Mouse (Mus musculus): ENCODE measurements around the gene Cavin3. TPM values are rescaled to one million over a fixed set of nuclear protein-coding genes. Genes with fewer than 3 reads are reported as not detected.

The Cavin3 gene
- polyA plus RNA-seq, 1 experiment from 2014 or later: 34.3 TPM

DNA sequence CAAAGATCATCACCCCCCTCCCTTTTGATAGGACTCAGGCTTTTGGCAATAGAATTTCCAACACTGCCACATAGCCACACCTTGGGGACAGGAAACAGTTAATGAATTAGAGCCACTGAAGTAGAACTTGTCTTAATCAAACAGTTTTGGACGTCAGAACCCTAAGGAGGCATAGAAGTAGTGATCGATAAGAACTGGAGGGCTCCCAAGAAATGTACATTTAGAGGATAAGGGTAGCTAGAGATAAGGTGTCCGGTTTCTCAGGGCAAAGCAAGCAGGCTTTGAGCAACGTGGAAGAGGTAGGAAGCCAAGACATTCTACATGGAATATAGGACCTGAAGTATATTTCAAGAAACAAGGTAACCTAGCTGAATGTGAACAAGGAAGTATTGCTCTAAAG lies 40.7 kb downstream of the Cavin3 start:
- ATAC-seq (ENCODE audit: low FRiP score): no peak
- no peaks in the 10 kb centered on the region for H3K4me1 ChIP-seq (replicated peaks; ENCODE audit: control insufficient read depth, insufficient read depth, low read length)
- 69% methylated on average over 4 of the region's 4 CpGs for WGBS

DNA sequence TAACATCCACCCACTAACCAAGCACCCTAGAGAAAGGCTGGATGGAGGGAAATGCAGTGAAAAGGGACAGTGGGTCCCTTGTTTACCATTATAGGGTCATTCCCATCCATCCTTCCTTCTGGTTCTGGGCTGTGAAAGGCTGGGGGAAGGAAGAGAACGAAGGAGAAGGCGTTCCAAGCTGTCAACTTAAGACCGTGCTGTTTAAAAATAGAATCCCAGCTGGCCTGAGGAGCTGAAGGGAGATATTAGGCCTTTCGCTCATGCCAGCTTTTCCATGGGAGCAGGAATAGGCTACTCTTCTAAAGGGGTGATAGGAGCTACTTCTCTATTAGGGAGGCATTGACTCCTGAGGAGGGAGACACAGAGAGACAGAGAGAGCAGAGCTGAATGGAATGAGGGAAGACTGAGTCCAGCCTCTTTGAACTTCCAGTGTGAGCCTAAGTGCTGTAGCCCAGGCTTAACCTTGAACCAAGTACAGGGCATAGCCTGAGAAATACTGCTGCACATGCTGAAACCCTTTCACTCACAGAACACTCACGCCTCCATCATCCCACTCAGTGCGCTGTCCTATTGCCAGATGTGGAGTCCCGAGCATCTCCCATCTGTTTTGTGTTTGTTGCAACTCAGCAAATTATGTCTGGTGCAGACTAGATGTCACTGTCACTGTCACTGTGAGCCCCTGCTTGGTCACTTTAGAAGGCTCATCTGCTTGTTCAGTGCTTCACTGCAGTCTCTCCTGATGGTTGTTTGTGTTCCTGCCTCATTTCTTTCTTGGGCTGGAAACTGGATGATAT lies 43.9 kb downstream of the Cavin3 start:
- H3K4me2 ChIP-seq (replicated peaks; ENCODE audit: low read depth, low read length): no peak overlapping the region

More for the DNA sequence above, 40.7 kb downstream of the Cavin3 start:
- H3K9ac ChIP-seq (ENCODE audit: low read depth, low read length): no peak overlapping the region
- no peak overlapping the region for H3K4me3 ChIP-seq (ENCODE audit: low read depth, low read length)
- H3K4me2 ChIP-seq (replicated peaks; ENCODE audit: low read depth, low read length): no peak overlapping the region
- no peaks in the 10 kb centered on the region for H3K36me3 ChIP-seq (ENCODE audit: control insufficient read depth, insufficient read depth, low read length)
- no peak for DNase-seq (ENCODE audit: low spot score)
- no peak overlapping the region for H3K27ac ChIP-seq (ENCODE audit: low read depth, low read length)
- H3K9me3 ChIP-seq (ENCODE audit: control insufficient read depth, low read length): no peaks in the 10 kb centered on the region
- no peaks in the 10 kb centered on the region for H3K27me3 ChIP-seq (ENCODE audit: control insufficient read depth, insufficient read depth, low read length)

DNA sequence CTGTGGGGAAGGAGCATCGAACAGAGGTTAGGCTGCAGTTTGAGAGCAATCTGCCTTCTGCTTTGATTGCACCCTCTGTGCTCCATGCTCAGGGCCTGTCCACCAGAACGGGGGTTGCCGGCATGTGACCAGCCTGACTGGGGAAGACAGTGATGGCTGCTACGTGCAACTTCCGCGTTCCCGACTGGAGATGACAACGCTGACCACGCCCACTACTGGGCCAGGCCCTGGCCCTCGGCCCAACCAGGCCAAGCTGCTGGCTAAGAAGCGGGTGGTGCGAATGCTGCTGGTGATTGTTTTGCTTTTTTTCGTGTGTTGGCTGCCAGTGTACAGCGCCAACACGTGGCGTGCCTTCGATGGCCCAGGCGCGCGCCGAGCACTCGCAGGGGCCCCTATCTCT lies 47.3 kb downstream of the Cavin3 start:
- Histone ChIP-seq H3K4me3 (ENCODE audit: low read depth, low read length) (no peak overlapping the region), H3K27ac (ENCODE audit: low read depth, low read length) (no peak overlapping the region), H3K4me2 (replicated peaks; ENCODE audit: low read depth, low read length) (no peak overlapping the region), H3K9ac (ENCODE audit: low read depth, low read length) (no peak overlapping the region), H3K4me1 (replicated peaks; ENCODE audit: control insufficient read depth, insufficient read depth, low read length) (no peaks in the 10 kb centered on the region), H3K9me3 (ENCODE audit: control insufficient read depth, low read length) (no peaks in the 10 kb centered on the region), H3K27me3 (ENCODE audit: control insufficient read depth, insufficient read depth, low read length) (no peaks in the 10 kb centered on the region), H3K36me3 (ENCODE audit: control insufficient read depth, insufficient read depth, low read length) (no peaks in the 10 kb centered on the region)
- no peak for DNase-seq (ENCODE audit: low spot score)
- no peak for ATAC-seq (ENCODE audit: low FRiP score)
- 80% methylated on average over 22 of the region's 22 CpGs for WGBS

More for the DNA sequence above, 43.9 kb downstream of the Cavin3 start:
- Histone ChIP-seq H3K9ac (ENCODE audit: low read depth, low read length) (no peak overlapping the region), H3K4me1 (replicated peaks; ENCODE audit: control insufficient read depth, insufficient read depth, low read length) (no peaks in the 10 kb centered on the region), H3K9me3 (ENCODE audit: control insufficient read depth, low read length) (no peaks in the 10 kb centered on the region), H3K36me3 (ENCODE audit: control insufficient read depth, insufficient read depth, low read length) (no peaks in the 10 kb centered on the region), H3K4me3 (ENCODE audit: low read depth, low read length) (no peak overlapping the region), H3K27ac (ENCODE audit: low read depth, low read length) (no peak overlapping the region), H3K27me3 (ENCODE audit: control insufficient read depth, insufficient read depth, low read length) (no peaks in the 10 kb centered on the region)
- DNase-seq (ENCODE audit: low spot score): no peak
- whole genome bisulfite sequencing: 82% methylated on average over 7 of the region's 7 CpGs
- ATAC-seq (ENCODE audit: low FRiP score): no peak

DNA sequence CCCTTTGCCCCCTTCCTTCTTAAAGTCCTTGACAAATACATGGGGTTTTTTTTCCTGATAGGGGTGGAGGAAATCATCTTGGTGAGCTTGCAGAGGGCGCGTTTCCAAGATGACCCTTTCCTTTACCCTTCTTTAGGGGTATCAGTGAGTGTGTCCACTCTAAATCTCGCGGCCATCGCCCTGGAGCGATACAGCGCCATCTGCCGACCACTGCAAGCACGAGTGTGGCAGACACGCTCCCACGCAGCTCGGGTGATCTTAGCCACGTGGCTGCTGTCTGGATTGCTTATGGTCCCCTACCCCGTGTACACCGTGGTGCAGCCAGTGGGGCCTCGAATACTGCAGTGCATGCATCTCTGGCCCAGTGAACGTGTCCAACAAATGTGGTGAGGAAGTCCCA lies 48.2 kb downstream of the Cavin3 start:
- H3K36me3 ChIP-seq (ENCODE audit: control insufficient read depth, insufficient read depth, low read length): no peaks in the 10 kb centered on the region
- DNase-seq (ENCODE audit: low spot score) (no peak), ATAC-seq (ENCODE audit: low FRiP score) (no peak)
- H3K9ac ChIP-seq (ENCODE audit: low read depth, low read length): no peak overlapping the region
- H3K4me2 ChIP-seq (replicated peaks; ENCODE audit: low read depth, low read length): no peak overlapping the region
- no peaks in the 10 kb centered on the region for H3K27me3 ChIP-seq (ENCODE audit: control insufficient read depth, insufficient read depth, low read length)
- H3K9me3 ChIP-seq (ENCODE audit: control insufficient read depth, low read length): no peaks in the 10 kb centered on the region
- no peak overlapping the region for H3K4me3 ChIP-seq (ENCODE audit: low read depth, low read length)
- H3K4me1 ChIP-seq (replicated peaks; ENCODE audit: control insufficient read depth, insufficient read depth, low read length): no peaks in the 10 kb centered on the region
- WGBS: 85% methylated on average over 17 of the region's 17 CpGs
- H3K27ac ChIP-seq (ENCODE audit: low read depth, low read length): no peak overlapping the region

DNA sequence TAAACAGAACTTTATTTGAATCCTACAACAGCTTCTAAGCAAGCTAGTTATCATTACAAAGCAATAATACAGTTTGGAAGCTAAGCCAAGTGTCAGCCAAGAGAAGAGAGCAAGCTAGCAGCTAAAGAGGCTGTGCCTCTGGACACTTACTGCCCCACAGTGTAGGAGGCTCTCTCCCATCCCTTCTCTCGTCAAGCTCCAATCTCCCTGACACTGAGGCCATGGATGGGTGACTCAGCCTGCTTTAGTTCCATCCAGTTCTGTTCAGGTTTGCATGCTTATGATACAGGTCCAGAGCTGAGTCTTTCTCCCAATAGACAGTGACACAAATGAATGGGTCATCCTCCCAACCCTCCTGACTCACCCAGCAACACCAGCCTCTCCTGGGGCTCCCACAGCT lies 50.0 kb downstream of the Cavin3 start:
- no peaks in the 10 kb centered on the region for H3K9me3 ChIP-seq (ENCODE audit: control insufficient read depth, low read length)
- no peaks in the 10 kb centered on the region for H3K27me3 ChIP-seq (ENCODE audit: control insufficient read depth, insufficient read depth, low read length)
- ATAC-seq (ENCODE audit: low FRiP score) (no peak), DNase-seq (ENCODE audit: low spot score) (no peak)
- no peak overlapping the region for H3K9ac ChIP-seq (ENCODE audit: low read depth, low read length)
- no peak overlapping the region for H3K4me3 ChIP-seq (ENCODE audit: low read depth, low read length)
- no peak overlapping the region for H3K4me2 ChIP-seq (replicated peaks; ENCODE audit: low read depth, low read length)
- no peaks in the 10 kb centered on the region for H3K36me3 ChIP-seq (ENCODE audit: control insufficient read depth, insufficient read depth, low read length)
- H3K27ac ChIP-seq (ENCODE audit: low read depth, low read length): no peak overlapping the region
- no peaks in the 10 kb centered on the region for H3K4me1 ChIP-seq (replicated peaks; ENCODE audit: control insufficient read depth, insufficient read depth, low read length)
- 69% methylated on average over 1 of the region's 1 CpGs for WGBS

Other genes with a start within 250 kb of the Cavin3 start
- not detected in 2 replicates for gene Olfr688, start 194.2 kb downstream of the Cavin3 start, polyA plus RNA-seq (2014; fragmentation: Nextera tagmentation; extraction: Ambion mirVana)
- not detected in 2 replicates for gene Olfr689, start 171.1 kb downstream of the Cavin3 start, polyA plus RNA-seq (2014; fragmentation: Nextera tagmentation; extraction: Ambion mirVana)
- gene Olfr690, start 148.2 kb downstream of the Cavin3 start, polyA plus RNA-seq (2014; fragmentation: Nextera tagmentation; extraction: Ambion mirVana): not detected in 2 replicates
- gene Olfr691, start 140.0 kb downstream of the Cavin3 start, polyA plus RNA-seq (2014; fragmentation: Nextera tagmentation; extraction: Ambion mirVana): 0.39 TPM in 1 of 2 replicates, not detected in the other
- not detected in 2 replicates for gene Olfr692, start 114.1 kb downstream of the Cavin3 start, polyA plus RNA-seq (2014; fragmentation: Nextera tagmentation; extraction: Ambion mirVana)
- gene Gm5901, start 107.3 kb downstream of the Cavin3 start, polyA plus RNA-seq (2014; fragmentation: Nextera tagmentation; extraction: Ambion mirVana): not detected in 2 replicates
- gene Fam160a2, start 82.2 kb downstream of the Cavin3 start, polyA plus RNA-seq (2014; fragmentation: Nextera tagmentation; extraction: Ambion mirVana): 27.6 and 33.9 TPM in 2 replicates
- 0.15 TPM in 1 of 2 replicates, not detected in the other for gene Cnga4, start 77.7 kb downstream of the Cavin3 start, polyA plus RNA-seq (2014; fragmentation: Nextera tagmentation; extraction: Ambion mirVana)
- gene Cckbr, start 56.6 kb downstream of the Cavin3 start, polyA plus RNA-seq (2014; fragmentation: Nextera tagmentation; extraction: Ambion mirVana): 0.13 and 0.17 TPM in 2 replicates
- gene Smpd1, start 72.1 kb upstream of the Cavin3 start, polyA plus RNA-seq (2014; fragmentation: Nextera tagmentation; extraction: Ambion mirVana): 51.2 and 52.5 TPM in 2 replicates
- gene Apbb1, start 99.4 kb upstream of the Cavin3 start, polyA plus RNA-seq (2014; fragmentation: Nextera tagmentation; extraction: Ambion mirVana): 94.6 and 112 TPM in 2 replicates
- not detected in 2 replicates for gene Hpx, start 117.8 kb upstream of the Cavin3 start, polyA plus RNA-seq (2014; fragmentation: Nextera tagmentation; extraction: Ambion mirVana)
- 31.2 and 34.3 TPM in 2 replicates for gene Trim3, start 151.3 kb upstream of the Cavin3 start, polyA plus RNA-seq (2014; fragmentation: Nextera tagmentation; extraction: Ambion mirVana)
- 146 and 148 TPM in 2 replicates for gene Timm10b, start 157.8 kb upstream of the Cavin3 start, polyA plus RNA-seq (2014; fragmentation: Nextera tagmentation; extraction: Ambion mirVana)
- 69.7 and 73.2 TPM in 2 replicates for gene Arfip2, start 158.1 kb upstream of the Cavin3 start, polyA plus RNA-seq (2014; fragmentation: Nextera tagmentation; extraction: Ambion mirVana)
- gene Gm45799, start 158.3 kb upstream of the Cavin3 start, polyA plus RNA-seq (2014; fragmentation: Nextera tagmentation; extraction: Ambion mirVana): 10.2 and 10.8 TPM in 2 replicates
- 0.85 and 1.2 TPM in 2 replicates for gene Dnhd1, start 168.5 kb upstream of the Cavin3 start, polyA plus RNA-seq (2014; fragmentation: Nextera tagmentation; extraction: Ambion mirVana)

Measured in hindbrain, embryonic 11.5 days (tissue).